Mouse (Mus musculus) ovary, postnatal 10 days (tissue): Measurements from ENCODE around the gene Rpl39.

Experiments
- DNase-seq: peaks from one replicate; pipeline ENCODE4 v3.0.0; 2022; ENCODE audit warnings: low spot score

Gene Rpl39

GRCm38 (mm10) chrX:37067299-37067698 is 17.9 kb downstream of the Rpl39 start:
- no peak for DNase-seq

GRCm38 (mm10) chrX:37063902-37064301 is 21.3 kb downstream of the Rpl39 start:
- DNase-seq: no peak

DNA sequence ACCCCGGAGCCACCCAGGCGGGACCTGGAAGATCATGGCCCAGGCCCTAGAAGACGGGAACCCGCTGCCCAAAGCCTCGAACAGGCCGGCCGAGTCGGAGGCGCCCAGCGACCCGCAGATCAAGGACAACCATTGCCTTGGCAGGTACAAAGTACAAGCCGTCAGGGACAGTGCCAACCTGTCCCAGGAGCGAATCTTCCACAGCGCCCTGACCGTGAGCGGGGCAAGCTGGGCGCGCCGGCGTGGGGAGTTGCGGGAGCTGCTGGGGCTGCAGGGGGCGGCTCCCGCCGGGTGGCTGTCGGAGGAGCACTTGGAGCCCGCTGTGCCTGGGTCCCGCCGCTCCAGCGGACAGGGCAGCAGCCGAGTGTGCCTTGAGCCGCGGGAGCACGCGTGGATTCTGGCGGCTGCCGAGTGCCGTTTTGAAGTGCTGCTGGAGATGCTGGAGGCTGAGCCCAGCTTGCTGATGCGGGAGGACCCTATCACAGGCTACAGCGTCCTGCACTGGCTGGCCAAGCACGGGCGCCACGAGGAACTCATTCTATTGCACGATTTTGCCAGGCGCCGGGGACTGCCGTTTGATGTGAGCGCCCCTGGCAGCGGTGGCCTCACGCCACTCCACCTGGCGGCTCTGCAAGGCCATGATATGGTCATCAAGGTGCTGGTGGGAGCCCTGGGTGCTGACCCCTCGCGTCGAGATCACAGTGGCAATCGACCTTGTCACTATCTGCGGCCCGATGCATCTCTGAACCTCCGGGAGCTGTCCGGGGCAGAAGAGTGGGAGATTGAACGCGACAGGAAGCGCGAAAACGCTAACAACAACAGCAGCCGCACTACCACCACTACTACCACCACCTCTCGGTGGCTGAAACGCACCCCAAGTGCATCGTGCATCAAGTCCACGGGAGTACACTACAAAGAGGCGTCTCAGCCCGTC is 36.0 kb downstream of the Rpl39 start:
- DNase-seq: no peak

DNA sequence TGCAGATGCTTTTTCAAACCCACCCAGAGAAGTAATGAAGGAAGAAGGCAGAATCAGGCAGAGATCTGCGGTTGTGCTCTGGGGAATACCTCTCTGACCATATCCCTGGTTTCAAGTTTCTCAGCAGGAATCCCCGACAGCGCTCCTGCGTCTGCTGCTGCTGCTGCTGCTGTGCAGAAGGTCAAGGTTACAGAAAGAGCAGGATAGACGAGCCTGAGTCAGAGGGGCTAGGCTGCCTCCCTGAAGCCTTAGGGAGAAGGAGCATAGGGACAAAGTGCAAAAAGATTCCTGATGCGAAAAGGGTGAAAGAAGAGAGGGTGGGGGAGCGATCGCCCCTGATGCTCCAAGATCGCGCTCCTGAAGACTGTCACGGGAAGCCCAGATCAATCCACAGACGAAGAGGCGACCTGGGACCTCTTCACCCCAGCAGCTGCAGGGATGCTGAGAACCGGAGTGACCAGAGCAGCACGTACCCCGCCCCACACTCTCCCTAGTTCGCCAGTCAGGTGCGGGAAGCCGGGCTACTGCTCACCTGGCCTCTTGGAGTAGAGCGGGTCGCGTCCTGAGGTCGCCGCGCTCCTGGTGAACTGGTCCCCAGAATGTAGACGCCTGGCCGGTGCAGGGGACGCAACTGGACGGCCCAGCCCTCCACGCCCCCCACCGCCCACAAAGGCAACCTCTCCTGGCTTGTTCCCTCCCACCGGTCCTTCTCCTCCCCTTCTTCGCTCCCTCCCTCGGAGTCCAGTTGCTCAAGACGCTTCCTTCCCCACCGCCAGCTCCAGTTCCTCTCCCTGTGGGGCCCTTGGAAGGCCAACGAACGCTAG is 36.9 kb downstream of the Rpl39 start, which contains the start of gene Sowahd:
Gene Sowahd, plus strand, starts transcription at position 780 of the 824 bp plus-strand sequence.
- no peak for DNase-seq

DNA sequence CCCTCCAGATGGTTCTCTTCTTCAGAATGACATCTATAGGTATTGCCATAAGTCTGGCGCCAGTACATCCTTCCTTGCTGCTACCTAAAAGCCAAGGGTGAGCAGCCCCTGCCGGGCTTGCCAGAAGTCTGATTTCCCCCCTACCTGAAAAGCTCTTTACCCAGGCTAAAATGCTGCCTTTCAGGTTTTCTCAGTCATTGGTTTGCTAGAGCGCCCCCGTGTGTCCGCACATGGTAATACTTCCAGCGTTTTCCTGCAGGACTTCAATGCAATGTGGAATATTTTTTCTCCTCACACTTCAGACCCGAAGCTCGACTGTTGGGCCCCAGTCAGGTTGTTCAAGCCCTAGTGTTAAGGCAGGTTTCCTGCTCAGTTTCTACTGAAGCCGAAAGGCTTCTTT is 42.5 kb downstream of the Rpl39 start:
- DNase-seq: peak; percentile 32
